Mouse (Mus musculus) intestine, postnatal 0 days (tissue): ENCODE data around the gene Lrrc8b. TPM values are rescaled to one million over a fixed set of nuclear protein-coding genes. Genes with fewer than 3 reads are reported as not detected.

Experiments
- ATAC-seq: fragments of 200-750 bp; cut with Nextera tagmentation; 2 replicates; pipeline ENCODE4 v1.8.0; 2017; ENCODE audit warnings: mild to moderate bottlenecking, moderate TSS enrichment, moderate library complexity
- H3K27ac ChIP-seq: fragments of 300-500 bp; sonication (generic); 2 replicates; pipeline ENCODE4 v1.5.1; 2014; ENCODE audit warnings: mild to moderate bottlenecking, low read depth, low read length, moderate library complexity
- H3K27me3 ChIP-seq: fragments of 300-500 bp; sonication (generic); replicated peaks from 2 replicates; pipeline ENCODE4 v1.6.1; 2014; ENCODE audit warnings: low read length, mixed read lengths; ENCODE audit not compliant: control insufficient read depth, insufficient read depth
- H3K36me3 ChIP-seq: fragments of 300-500 bp; sonication (generic); 2 replicates; pipeline ENCODE4 v1.6.1; 2014; ENCODE audit warnings: mild to moderate bottlenecking, moderate library complexity; ENCODE audit not compliant: control insufficient read depth, insufficient read depth
- H3K4me1 ChIP-seq: fragments of 300-500 bp; sonication (generic); replicated peaks from 2 replicates; pipeline ENCODE4 v1.6.1; 2014; ENCODE audit warnings: antibody characterized with exemption, low read length, mixed read lengths; ENCODE audit not compliant: control insufficient read depth, insufficient read depth
- H3K4me2 ChIP-seq: fragments of 300-500 bp; sonication (generic); replicated peaks from 2 replicates; pipeline ENCODE4 v1.6.1; 2014; ENCODE audit warnings: low read depth, mild to moderate bottlenecking, moderate library complexity
- H3K4me3 ChIP-seq: fragments of 300-500 bp; sonication (generic); 2 replicates; pipeline ENCODE4 v1.5.1; 2014; ENCODE audit warnings: low read depth, low read length
- H3K9ac ChIP-seq: fragments of 300-500 bp; sonication (generic); 2 replicates; pipeline ENCODE4 v1.6.1; 2014; ENCODE audit warnings: mild to moderate bottlenecking, low read depth, low read length
- H3K9me3 ChIP-seq: fragments of 300-500 bp; sonication (generic); 2 replicates; pipeline ENCODE4 v1.6.1; 2016; ENCODE audit warnings: mixed run types; ENCODE audit not compliant: control insufficient read depth
- CTCF ChIP-seq: sonication (generic); IDR thresholded peaks from 2 replicates; pipeline ENCODE4 v1.5.1; 2016; ENCODE audit warnings: low read depth, mild to moderate bottlenecking, control low read depth, antibody characterized with exemption, moderate library complexity
- WGBS: fragments of 180-500 bp; shearing (Covaris S2); extraction: QIAGEN DNeasy Blood & Tissue Kit; methylation state at CpG from one replicate; pipeline ENCODE4 v1.1.7; 2014; 5-methylcytosine and 5-hydroxymethylcytosine counted together
- polyA plus RNA-seq: library from polyadenylated mRNA; unstranded; fragments of >200 nt; fragmentation: Nextera tagmentation; extraction: Ambion mirVana; gene quantifications from 2 replicates; pipeline ENCODE4 v1.2.1, GENCODE M21; 2015

Lrrc8b gene
- polyA plus RNA-seq, 1 experiment from 2014 or later, result 12.2 TPM

DNA sequence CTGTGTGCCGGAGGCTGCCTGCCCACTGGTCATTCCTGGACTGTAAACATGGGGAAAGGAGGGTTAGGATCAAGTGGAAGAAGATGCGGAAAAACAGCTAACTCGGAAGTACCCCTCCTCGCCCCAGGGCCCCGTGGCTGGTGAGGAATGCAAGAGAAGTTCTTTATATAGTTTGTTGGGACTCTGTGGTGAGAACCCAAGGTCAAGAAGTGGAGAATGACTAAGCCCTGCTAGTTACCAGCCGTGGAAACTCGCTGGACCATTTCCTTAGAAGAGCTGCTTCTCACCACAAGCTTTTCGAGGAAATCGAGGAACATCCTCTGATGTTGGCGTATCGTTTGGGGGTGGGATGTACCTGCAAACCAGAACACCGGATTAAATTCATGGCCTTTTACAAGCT, 109.4 kb downstream of the Lrrc8b start:
- Histone ChIP-seq H3K4me1 (no peaks in the 10 kb centered on the region), H3K4me2 (no peak overlapping the region), H3K9ac (no peak overlapping the region), H3K36me3 (no peaks in the 10 kb centered on the region), H3K4me3 (no peak overlapping the region), H3K27me3 (no peaks in the 10 kb centered on the region), H3K27ac (no peak overlapping the region), H3K9me3 (no peaks in the 10 kb centered on the region)
- no peak for ATAC-seq
- TF ChIP-seq CTCF, result no peak
- 88% methylated on average over 12 of the region's 12 CpGs for WGBS

DNA sequence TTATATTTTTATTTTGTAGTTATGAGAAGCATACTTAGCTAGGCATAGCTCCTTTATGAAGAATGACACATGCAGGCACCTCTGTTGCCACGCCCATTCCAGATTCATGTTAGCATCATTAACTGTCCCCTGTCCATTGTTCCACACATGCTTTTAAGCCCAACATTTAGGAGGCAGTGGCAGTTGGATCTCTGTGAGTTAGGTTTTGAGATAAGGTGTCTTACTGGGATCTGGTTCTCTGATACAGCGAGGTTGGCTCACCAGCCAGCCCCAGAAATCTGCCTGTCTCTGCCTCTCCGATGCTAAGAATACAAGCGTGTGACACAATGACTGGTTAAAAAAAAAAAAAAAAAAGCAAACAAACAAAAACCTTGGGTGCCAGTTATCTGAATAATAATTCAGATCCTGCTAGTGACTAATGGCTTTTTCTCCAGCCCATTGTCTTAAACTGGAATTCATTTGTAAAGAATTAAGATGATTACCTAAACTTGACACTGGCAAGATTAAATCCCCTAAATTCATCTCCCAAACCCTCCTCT, 110.6 kb downstream of the Lrrc8b start:
- WGBS, result 83% methylated on average over 4 of the region's 4 CpGs

DNA sequence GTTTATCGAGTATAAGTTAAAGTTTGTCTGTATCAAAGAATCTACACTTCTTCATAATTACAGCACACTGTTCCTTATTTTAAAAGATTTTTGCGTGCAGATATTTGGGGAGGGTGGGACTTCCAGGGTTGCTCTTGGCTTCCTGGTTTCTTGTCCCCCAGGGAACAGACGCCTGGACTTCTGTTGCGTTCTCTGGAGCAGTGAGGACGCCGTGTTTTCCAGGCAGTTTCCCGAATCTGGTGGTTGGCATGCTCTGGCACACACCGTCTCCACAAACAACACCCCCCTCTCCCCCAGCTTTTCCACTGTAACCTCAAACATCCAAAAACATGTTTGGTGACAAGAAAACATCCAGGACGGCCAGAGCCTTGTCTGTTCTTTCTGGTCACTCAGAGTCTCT, 111.2 kb downstream of the Lrrc8b start:
- 83% methylated on average over 9 of the region's 9 CpGs for WGBS
- no peaks in the 10 kb centered on the region for H3K9me3 ChIP-seq

More for the DNA sequence above, 110.6 kb downstream of the Lrrc8b start:
- Histone ChIP-seq H3K27me3 (no peaks in the 10 kb centered on the region), H3K9me3 (no peaks in the 10 kb centered on the region), H3K4me3 (no peak overlapping the region), H3K4me2 (no peak overlapping the region), H3K9ac (no peak overlapping the region), H3K27ac (no peak overlapping the region), H3K4me1 (no peaks in the 10 kb centered on the region), H3K36me3 (no peaks in the 10 kb centered on the region)
- no peak for ATAC-seq
- TF ChIP-seq CTCF, result no peak

DNA sequence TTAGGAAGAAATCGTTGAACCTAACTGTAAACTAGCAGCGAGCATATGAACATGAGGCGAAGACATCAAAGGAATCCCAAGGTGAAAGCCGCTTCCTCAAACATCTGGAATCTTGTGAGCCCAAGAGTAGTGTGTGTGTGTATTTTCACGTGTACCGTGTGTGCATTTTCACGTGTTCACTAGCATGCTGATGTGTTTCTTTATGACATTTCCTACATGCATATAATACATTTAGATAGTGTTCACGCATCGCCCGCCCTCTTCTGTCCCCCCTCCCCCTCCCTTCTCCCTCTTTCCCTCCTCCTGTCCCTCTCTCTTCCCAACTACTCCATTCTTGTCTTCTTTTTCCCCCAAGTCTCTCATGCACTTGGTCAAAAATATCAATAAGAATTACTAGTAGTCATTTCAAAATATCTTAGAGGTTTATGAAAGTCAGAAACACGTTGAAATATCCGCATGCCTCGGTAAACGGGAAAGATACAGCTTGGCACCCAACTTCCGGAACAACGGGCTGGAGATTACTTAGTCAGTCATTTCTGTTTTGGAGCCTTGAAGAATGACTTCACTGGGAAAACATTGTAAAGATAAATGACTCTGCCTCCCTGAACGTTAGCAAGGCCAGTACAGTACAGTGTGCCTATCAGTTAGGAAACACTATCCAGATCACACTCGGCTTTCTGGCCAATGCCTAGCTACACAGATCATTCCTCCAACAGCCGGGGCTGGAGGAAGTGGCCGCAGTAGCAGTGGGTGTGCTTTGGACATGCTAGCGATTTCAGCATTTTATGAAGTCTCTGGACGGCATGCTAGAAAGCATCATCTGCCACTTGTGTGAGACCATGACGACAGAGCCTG, 112.1 kb downstream of the Lrrc8b start:
- Histone ChIP-seq H3K9me3 (no peaks in the 10 kb centered on the region), H3K27me3 (no peaks in the 10 kb centered on the region), H3K4me1 (no peaks in the 10 kb centered on the region), H3K27ac (no peak overlapping the region), H3K9ac (no peak overlapping the region), H3K36me3 (no peaks in the 10 kb centered on the region), H3K4me3 (no peak overlapping the region), H3K4me2 (0 out of 2 replicates have a peak overlapping the region, but pooled peaks have one; percentile 13)
- no peak for ATAC-seq
- no peak for TF ChIP-seq CTCF
- WGBS, result 61% methylated on average over 23 of the region's 23 CpGs

More for the DNA sequence above, 111.2 kb downstream of the Lrrc8b start:
- TF ChIP-seq CTCF, result no peak
- H3K4me3 ChIP-seq, result no peak overlapping the region
- no peaks in the 10 kb centered on the region for H3K36me3 ChIP-seq
- no peak overlapping the region for H3K4me2 ChIP-seq
- no peak overlapping the region for H3K9ac ChIP-seq
- H3K27me3 ChIP-seq, result no peaks in the 10 kb centered on the region
- no peak overlapping the region for H3K27ac ChIP-seq
- no peaks in the 10 kb centered on the region for H3K4me1 ChIP-seq
- ATAC-seq, result no peak

DNA sequence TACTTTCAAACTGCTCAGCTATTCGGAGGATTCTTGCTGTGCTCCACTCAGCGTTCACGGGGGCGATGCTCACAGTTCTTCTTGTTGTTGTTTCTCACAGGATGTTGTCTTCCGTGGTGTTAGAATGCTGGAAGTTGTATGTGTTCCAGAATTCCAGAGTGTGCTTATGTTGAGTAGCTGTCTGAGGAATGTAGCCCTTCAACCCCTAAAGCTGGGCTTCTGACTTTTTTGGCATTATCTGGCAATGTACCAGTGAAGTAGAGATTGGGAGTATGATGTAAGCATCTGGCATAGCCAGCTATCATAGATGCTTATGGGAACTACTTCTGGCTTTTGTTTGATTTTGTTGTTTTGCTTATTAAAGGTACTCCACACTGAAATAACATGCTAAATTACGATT, 115.0 kb downstream of the Lrrc8b start:
- WGBS, result 70% methylated on average over 6 of the region's 6 CpGs
- no peak for ATAC-seq
- no peak overlapping the region for H3K4me2 ChIP-seq
- H3K36me3 ChIP-seq, result no peaks in the 10 kb centered on the region
- H3K9me3 ChIP-seq, result no peaks in the 10 kb centered on the region
- H3K27ac ChIP-seq, result no peak overlapping the region
- no peak overlapping the region for H3K4me3 ChIP-seq
- TF ChIP-seq CTCF, result no peak
- H3K4me1 ChIP-seq, result no peaks in the 10 kb centered on the region
- no peaks in the 10 kb centered on the region for H3K27me3 ChIP-seq
- no peak overlapping the region for H3K9ac ChIP-seq

DNA sequence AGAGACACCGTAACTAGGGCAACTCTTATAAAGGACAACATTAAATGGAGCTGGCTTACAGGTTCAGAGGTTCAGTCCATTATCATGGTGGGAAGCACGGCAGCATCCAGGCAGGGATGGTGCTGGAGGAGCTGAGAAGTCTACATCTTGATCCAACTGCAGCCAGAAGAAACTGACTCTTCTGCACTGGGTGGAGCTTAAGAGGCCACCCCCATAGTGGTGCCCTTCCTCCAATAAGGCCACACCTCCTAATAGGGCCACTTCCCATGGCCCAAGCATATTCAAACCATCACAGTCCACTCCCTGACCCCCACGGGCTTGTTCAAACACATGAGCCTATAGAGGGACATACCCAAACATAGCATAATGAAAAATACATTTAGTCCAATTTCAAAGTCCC, 119.6 kb downstream of the Lrrc8b start:
- Histone ChIP-seq H3K4me2 (no peak overlapping the region), H3K4me1 (no peaks in the 10 kb centered on the region), H3K9ac (no peak overlapping the region), H3K36me3 (no peaks in the 10 kb centered on the region), H3K27ac (no peak overlapping the region), H3K9me3 (no peaks in the 10 kb centered on the region), H3K4me3 (no peak overlapping the region), H3K27me3 (no peaks in the 10 kb centered on the region)
- 90% methylated on average over 3 of the region's 3 CpGs for WGBS
- ATAC-seq, result no peak
- TF ChIP-seq CTCF, result no peak
